Mouse (Mus musculus): Measurements from ENCODE around the gene Helz2.

Helz2 gene

GRCm38 (mm10) chr2:181238091-181238610 lies 3.7 kb downstream of the Helz2 start:
- in situ Hi-C loops (cut with MboI, MseI), result no loop called here

GRCm38 (mm10) chr2:181237251-181238014 lies 4.4 kb downstream of the Helz2 start:
- in situ Hi-C loops (cut with MboI, MseI), result no loop called here

GRCm38 (mm10) chr2:181235681-181236566 lies 5.9 kb downstream of the Helz2 start:
- in situ Hi-C loops (cut with MboI, MseI), result no loop called here

GRCm38 (mm10) chr2:181234680-181235079 lies 7.1 kb downstream of the Helz2 start:
- in situ Hi-C loops (cut with MboI, MseI), result no loop called here

- in situ Hi-C loops (cut with MboI, MseI), result no loop called here
Measured at GRCm38 (mm10) chr2:181233443-181233842, 8.4 kb downstream of the Helz2 start.

GRCm38 (mm10) chr2:181231171-181231570 lies 10.7 kb downstream of the Helz2 start:
- in situ Hi-C loops (cut with MboI, MseI), result no loop called here

- in situ Hi-C loops (cut with MboI, MseI), result no loop called here
Measured at GRCm38 (mm10) chr2:181228335-181228734, 13.5 kb downstream of the Helz2 start.

- in situ Hi-C loops (cut with MboI, MseI), result no loop called here
Measured at GRCm38 (mm10) chr2:181227122-181227521, 14.7 kb downstream of the Helz2 start.

- in situ Hi-C loops (cut with MboI, MseI), result no loop called here
Measured at GRCm38 (mm10) chr2:181224994-181225393, 16.8 kb downstream of the Helz2 start.

GRCm38 (mm10) chr2:181220361-181220760 lies 21.5 kb downstream of the Helz2 start:
- in situ Hi-C loops (cut with MboI, MseI), result no loop called here

- in situ Hi-C loops (cut with MboI, MseI), result loop anchor here (5.0 kb wide), 1 partner anchor 257 kb away; no protein-coding TSS in a partner anchor
Measured at GRCm38 (mm10) chr2:181219538-181220216, 22.1 kb downstream of the Helz2 start, which contains the start of gene Fndc11. Fndc11 (plus strand) TSS chr2:181220013.

GRCm38 (mm10) chr2:181218881-181219485 lies 22.8 kb downstream of the Helz2 start:
- in situ Hi-C loops (cut with MboI, MseI), result loop anchor here (5.0 kb wide), 1 partner anchor 257 kb away; no protein-coding TSS in a partner anchor

GRCm38 (mm10) chr2:181216037-181216436 lies 25.8 kb downstream of the Helz2 start:
- in situ Hi-C loops (cut with MboI, MseI), result loop anchor here (5.0 kb wide), 1 partner anchor 254 kb away; no protein-coding TSS in a partner anchor

- in situ Hi-C loops (cut with MboI, MseI), result no loop called here
Measured at GRCm38 (mm10) chr2:181213021-181213445, 28.8 kb downstream of the Helz2 start, which contains the start of gene Srms. Srms (minus strand) TSS chr2:181213185.

GRCm38 (mm10) chr2:181212389-181213020 lies 29.3 kb downstream of the Helz2 start:
- in situ Hi-C loops (cut with MboI, MseI), result no loop called here

- in situ Hi-C loops (cut with MboI, MseI), result no loop called here
Measured at GRCm38 (mm10) chr2:181206118-181206517, 35.7 kb downstream of the Helz2 start.

- in situ Hi-C loops (cut with MboI, MseI), result no loop called here
Measured at GRCm38 (mm10) chr2:181205678-181206077, 36.1 kb downstream of the Helz2 start.

- in situ Hi-C loops (cut with MboI, MseI), result no loop called here
Measured at GRCm38 (mm10) chr2:181202886-181203285, 38.9 kb downstream of the Helz2 start.

- in situ Hi-C loops (cut with MboI, MseI), result no loop called here
Measured at GRCm38 (mm10) chr2:181202422-181202821, 39.4 kb downstream of the Helz2 start, which contains the start of gene Ptk6. Ptk6 (minus strand) TSS chr2:181202789.

GRCm38 (mm10) chr2:181201606-181202005 lies 40.2 kb downstream of the Helz2 start:
- in situ Hi-C loops (cut with MboI, MseI), result no loop called here

All from regulatory T cell (primary cell).